Mouse (Mus musculus) hindbrain, postnatal 0 days (tissue): Measurements from ENCODE around the gene Schip1. TPM values are rescaled to one million over a fixed set of nuclear protein-coding genes. Genes with fewer than 3 reads are reported as not detected.
A peak's percentile ranks its signal among the peaks of the same experiment; 100 is the strongest.

Source experiments
- ATAC-seq: fragments of 200-750 bp; cut with Nextera tagmentation; 2 replicates; pipeline ENCODE4 v1.8.0; 2017; ENCODE audit warnings: mild to moderate bottlenecking, moderate TSS enrichment, moderate library complexity
- DNase-seq: peaks from one replicate; pipeline ENCODE4 v3.0.0-alpha.2; 2015; ENCODE audit warnings: low spot score
- H3K27ac ChIP-seq: fragments of 300-500 bp; sonication (generic); 2 replicates; pipeline ENCODE4 v1.5.1; 2014; ENCODE audit warnings: mild to moderate bottlenecking
- H3K27me3 ChIP-seq: fragments of 300-500 bp; sonication (generic); 2 replicates; pipeline ENCODE4 v1.6.1; 2014; ENCODE audit warnings: low read length, mixed read lengths; ENCODE audit not compliant: insufficient read depth
- H3K36me3 ChIP-seq: fragments of 300-500 bp; sonication (generic); 2 replicates; pipeline ENCODE4 v1.6.1; 2014; ENCODE audit warnings: low read length, mixed read lengths; ENCODE audit not compliant: insufficient read depth
- H3K4me1 ChIP-seq: fragments of 300-500 bp; sonication (generic); 2 replicates; pipeline ENCODE4 v1.6.1; 2014; ENCODE audit warnings: antibody characterized with exemption, low read length, mixed read lengths; ENCODE audit not compliant: insufficient read depth
- H3K4me2 ChIP-seq: fragments of 300-500 bp; sonication (generic); 2 replicates; pipeline ENCODE4 v1.6.1; 2014; ENCODE audit warnings: low read depth, mild to moderate bottlenecking, low read length, moderate library complexity, mixed read lengths
- H3K4me3 ChIP-seq: fragments of 300-500 bp; sonication (generic); 2 replicates; pipeline ENCODE4 v1.5.1; 2014; ENCODE audit warnings: low read length
- H3K9ac ChIP-seq: fragments of 300-500 bp; sonication (generic); replicated peaks from 2 replicates; pipeline ENCODE4 v1.6.1; 2014; ENCODE audit warnings: mild to moderate bottlenecking, low read length, moderate library complexity, mixed read lengths
- H3K9me3 ChIP-seq: fragments of 300-500 bp; sonication (generic); 2 replicates; pipeline ENCODE4 v1.6.1; 2016; ENCODE audit warnings: low read length, mixed read lengths
- CTCF ChIP-seq: IDR thresholded peaks from 2 replicates; pipeline ENCODE4 v1.5.1; 2016; ENCODE audit warnings: antibody characterized with exemption, control low read depth, low read depth
- WGBS: fragments of 180-500 bp; shearing (Covaris S2); extraction: QIAGEN DNeasy Blood & Tissue Kit; methylation state at CpG from one replicate; pipeline ENCODE4 v1.1.7; 2014; 5-methylcytosine and 5-hydroxymethylcytosine counted together
- polyA plus RNA-seq: library from polyadenylated mRNA; unstranded; fragments of >200 nt; fragmentation: Nextera tagmentation; extraction: Ambion mirVana; gene quantifications from 2 replicates; pipeline ENCODE4 v1.2.1, GENCODE M21; 2015
- total RNA-seq: library from RNA; depleted of rRNA; stranded (reverse); fragments of >200 nt; gene quantifications from 2 replicates; pipeline ENCODE4 v1.2.3, GENCODE M21; 2014

The Schip1 gene
- total and polyA plus RNA-seq, 2 experiments from 2014 or later = 94.3 to 163 TPM

- Histone ChIP-seq H3K36me3 (no peaks in the 10 kb centered on the region), H3K27ac (no peak overlapping the region), H3K27me3 (no peaks in the 10 kb centered on the region), H3K9ac (no peak overlapping the region), H3K9me3 (no peaks in the 10 kb centered on the region), H3K4me1 (peaks cover 2% of the 10 kb centered on the region), H3K4me2 (no peak overlapping the region), H3K4me3 (no peak overlapping the region)
- WGBS = 44% methylated on average over 3 of the region's 3 CpGs
- TF ChIP-seq CTCF = no peak
- ATAC-seq (no peak), DNase-seq (peak; percentile 35)
Observed at GRCm38 (mm10) chr3:68398691-68399090, 334.1 kb downstream of the Schip1 start.

GRCm38 (mm10) chr3:68400121-68400520 lies 335.5 kb downstream of the Schip1 start:
- no peak for TF ChIP-seq CTCF
- H3K4me2 ChIP-seq = no peak overlapping the region
- no peaks in the 10 kb centered on the region for H3K27me3 ChIP-seq
- H3K4me3 ChIP-seq = no peak overlapping the region
- no peak overlapping the region for H3K9ac ChIP-seq
- no peaks in the 10 kb centered on the region for H3K36me3 ChIP-seq
- no peak for ATAC-seq
- no peaks in the 10 kb centered on the region for H3K9me3 ChIP-seq
- 57% methylated on average over 7 of the region's 7 CpGs for WGBS
- no peak overlapping the region for H3K27ac ChIP-seq
- DNase-seq = no peak
- H3K4me1 ChIP-seq = peaks cover 7% of the 10 kb centered on the region

GRCm38 (mm10) chr3:68403343-68403742 lies 338.7 kb downstream of the Schip1 start:
- H3K27ac ChIP-seq = no peak overlapping the region
- ATAC-seq (peak; percentile 31; the same call in 1 of the 2 replicates), DNase-seq (no peak)
- peaks cover 7% of the 10 kb centered on the region for H3K4me1 ChIP-seq
- H3K36me3 ChIP-seq = no peaks in the 10 kb centered on the region
- no peaks in the 10 kb centered on the region for H3K9me3 ChIP-seq
- TF ChIP-seq CTCF = no peak
- no peak overlapping the region for H3K4me2 ChIP-seq
- no peak overlapping the region for H3K4me3 ChIP-seq
- no peaks in the 10 kb centered on the region for H3K27me3 ChIP-seq
- WGBS = 50% methylated on average over 4 of the region's 4 CpGs
- no peak overlapping the region for H3K9ac ChIP-seq

GRCm38 (mm10) chr3:68403783-68404217 lies 339.2 kb downstream of the Schip1 start:
- Histone ChIP-seq H3K4me1 (peaks cover 7% of the 10 kb centered on the region), H3K9me3 (no peaks in the 10 kb centered on the region), H3K4me3 (no peak overlapping the region), H3K4me2 (no peak overlapping the region), H3K9ac (no peak overlapping the region), H3K27me3 (no peaks in the 10 kb centered on the region), H3K27ac (no peak overlapping the region), H3K36me3 (no peaks in the 10 kb centered on the region)
- DNase-seq = peak; percentile 57
- TF ChIP-seq CTCF = no peak
- peak; percentile 72 for ATAC-seq
- 39% methylated on average over 2 of the region's 2 CpGs for WGBS

GRCm38 (mm10) chr3:68405724-68406123 lies 341.1 kb downstream of the Schip1 start:
- Histone ChIP-seq H3K4me2 (no peak overlapping the region), H3K36me3 (no peaks in the 10 kb centered on the region), H3K4me1 (peaks cover 7% of the 10 kb centered on the region), H3K27me3 (no peaks in the 10 kb centered on the region), H3K4me3 (no peak overlapping the region), H3K27ac (no peak overlapping the region), H3K9ac (no peak overlapping the region), H3K9me3 (no peaks in the 10 kb centered on the region)
- no peak for TF ChIP-seq CTCF
- DNase-seq (no peak), ATAC-seq (no peak)
- WGBS = 47% methylated on average over 5 of the region's 5 CpGs

- H3K4me1 ChIP-seq = no peaks in the 10 kb centered on the region
- H3K4me3 ChIP-seq = no peak overlapping the region
- no peaks in the 10 kb centered on the region for H3K9me3 ChIP-seq
- ATAC-seq = no peak
- TF ChIP-seq CTCF = no peak
- H3K9ac ChIP-seq = no peak overlapping the region
- DNase-seq = no peak
- no peak overlapping the region for H3K27ac ChIP-seq
- no peak overlapping the region for H3K4me2 ChIP-seq
- no peaks in the 10 kb centered on the region for H3K27me3 ChIP-seq
- 85% methylated on average over 3 of the region's 3 CpGs for WGBS
- H3K36me3 ChIP-seq = no peaks in the 10 kb centered on the region
Observed at GRCm38 (mm10) chr3:68412262-68412661, 347.7 kb downstream of the Schip1 start.

- H3K4me1 ChIP-seq = no peaks in the 10 kb centered on the region
- no peak for DNase-seq
- WGBS = 81% methylated on average over 4 of the region's 4 CpGs
- no peak for TF ChIP-seq CTCF
- no peak overlapping the region for H3K9ac ChIP-seq
- ATAC-seq = no peak
- H3K27ac ChIP-seq = no peak overlapping the region
- no peaks in the 10 kb centered on the region for H3K36me3 ChIP-seq
- H3K27me3 ChIP-seq = no peaks in the 10 kb centered on the region
- no peak overlapping the region for H3K4me3 ChIP-seq
- no peaks in the 10 kb centered on the region for H3K9me3 ChIP-seq
- H3K4me2 ChIP-seq = no peak overlapping the region
Observed at GRCm38 (mm10) chr3:68419792-68420191, 355.2 kb downstream of the Schip1 start.
